Comparison of ENCODE assay signal across 7 mouse cellular contexts in genomic region chr13:64432017-64432995, GRCm38 (mm10). TPM values are rescaled to one million over a fixed set of nuclear protein-coding genes. Genes with fewer than 3 reads are reported as not detected.
A peak's percentile ranks its signal among the peaks of the same experiment; 100 is the strongest.
DNase-seq lines count a peak whose midpoint lies in the region; ATAC-seq lines count a peak whose summit lies in the region.

TSS of gene Cdk20 (plus strand) at chr13:64432314.

- peak; percentile 94 for DNase-seq in adrenal gland, adult 2 months
- peak; percentile 90 for DNase-seq in embryo, embryonic 11.5 days (ENCODE audit: low read depth, low spot score)
- DNase-seq in gastrocnemius, postnatal 36 days: peak; percentile 79 to 82
- peak; percentile 94 to 99 for DNase-seq in left cerebral cortex, postnatal 25 days (ENCODE audit: low spot score in 2 of 2)
- peak; percentile 95 for DNase-seq in midbrain, embryonic 10.5 days (ENCODE audit: low spot score)
- peak; percentile 84 for DNase-seq in right cerebral cortex, postnatal 4 days

- peak within 1 kb of the TSS; percentile 89 for H3K4me2 ChIP-seq in intestine, embryonic 15.5 days (replicated peaks)

- no peaks in the 10 kb centered on the region for H3K36me3 ChIP-seq in intestine, embryonic 15.5 days
- H3K36me3 ChIP-seq in midbrain, embryonic 10.5 days: no peaks in the 10 kb centered on the region

- H3K27ac ChIP-seq in intestine, embryonic 15.5 days: peak within 1 kb of the TSS; percentile 93
- peak within 1 kb of the TSS; percentile 89 for H3K27ac ChIP-seq in midbrain, embryonic 10.5 days (replicated peaks)

- under 1% methylated on average over 57 of the region's 57 CpGs for WGBS in intestine, embryonic 15.5 days
- under 1% methylated on average over 57 of the region's 57 CpGs for WGBS in midbrain, embryonic 10.5 days

- H3K9me3 ChIP-seq in intestine, embryonic 15.5 days: no peaks in the 10 kb centered on the region
- H3K9me3 ChIP-seq in midbrain, embryonic 10.5 days (replicated peaks): no peaks in the 10 kb centered on the region

- peak within 1 kb of the TSS; percentile 73 for H3K4me3 ChIP-seq in intestine, embryonic 15.5 days (replicated peaks)
- peak within 1 kb of the TSS; percentile 68 for H3K4me3 ChIP-seq in midbrain, embryonic 10.5 days

- no peaks in the 10 kb centered on the region for H3K27me3 ChIP-seq in intestine, embryonic 15.5 days (replicated peaks)
- no peaks in the 10 kb centered on the region for H3K27me3 ChIP-seq in midbrain, embryonic 10.5 days (ENCODE audit: low read depth, poor library complexity, severe bottlenecking)

- intact Hi-C loops in gastrocnemius, postnatal 36 days (cut with DNase I): loop anchor here (1.0 to 10.0 kb wide), 2 partner anchors 62 to 248 kb away; partner anchors contain the start of gene Ctsl
- intact Hi-C loops in left cerebral cortex, postnatal 25 days (cut with DNase I): loop anchor here (1.0 to 10.0 kb wide), 4 partner anchors 62 to 278 kb away; partner anchors contain the start of genes Ctsl and Zfp367

- peak; percentile 99 for ATAC-seq in intestine, embryonic 15.5 days

- peaks cover 11% of the 10 kb centered on the region; the same call in 1 of the 2 replicates for H3K4me1 ChIP-seq in intestine, embryonic 15.5 days (replicated peaks)
- peaks cover 18% of the 10 kb centered on the region for H3K4me1 ChIP-seq in midbrain, embryonic 10.5 days

- peak within 1 kb of the TSS; percentile 69 for H3K9ac ChIP-seq in intestine, embryonic 15.5 days

RNA-seq across cellular contexts. Expression of gene Cdk20, which starts in this region (rescaled TPM):
- total RNA-seq in adrenal gland, adult 2 months (2021): 1 to 10 TPM; 2.8 to 4.7 TPM
- polyA plus RNA-seq in adrenal gland, adult 2 months (2012; rRNA removed): 19.1 and 19.8 TPM in 2 replicates
- total RNA-seq in gastrocnemius, postnatal 36 days (2021): 1 to 10 TPM; 1.9 to 2.3 TPM
- polyA plus RNA-seq in intestine, embryonic 15.5 days (2015; fragmentation: Nextera tagmentation; extraction: Ambion mirVana): 7.9 and 8.6 TPM in 2 replicates
- total RNA-seq in left cerebral cortex, postnatal 25 days (2021): 10 to 100 TPM in 1 of 2 experiments, 1 to 10 TPM in 1; 9.7 to 12.5 TPM
- 9.7 and 10.9 TPM in 2 replicates for polyA plus RNA-seq in midbrain, embryonic 10.5 days (2016; fragmentation: Nextera tagmentation; extraction: Ambion mirVana)

Comparison
In these comparisons a context has a peak if more than half of its experiments do, and no peak if none do; other contexts are left out.
1. Peak in every context shown above with its lines: DNase-seq, ATAC-seq, H3K4me3 ChIP-seq and H3K27ac ChIP-seq.